Mouse (Mus musculus) G1E (cell line): ENCODE data around the gene Lipe.

ENCODE experiments used
- CTCF ChIP-seq: IDR thresholded peaks from 2 replicates; pipeline ENCODE4 v1.5.1; 2012; ENCODE audit warnings: low read depth, low read length, inconsistent platforms, mixed read lengths
- GATA1 ChIP-seq: IDR thresholded peaks from 2 replicates; pipeline ENCODE4 v1.6.1; 2012; ENCODE audit warnings: borderline replicate concordance, low read length, inconsistent platforms, mixed read lengths
- POLR2AphosphoS5 ChIP-seq: IDR thresholded peaks from 2 replicates; pipeline ENCODE4 v1.6.1; 2012; ENCODE audit warnings: low read depth, low read length, inconsistent platforms; ENCODE audit not compliant: insufficient replicate concordance

- TF ChIP-seq POLR2AphosphoS5 (no peak), GATA1 (no peak), CTCF (no peak)
Measured at GRCm38 (mm10) chr7:25439124-25439822, 40.8 kb upstream of the Lipe start.
